ENCODE assay signal across 23 mouse cellular contexts in genomic region chr6:91304172-91304571, GRCm38 (mm10).
"Had no signal": no experiment of that assay in that cellular context is flagged by ENCODE, and none has a peak within 500 bp of the region (broad histone marks: within the 10 kb centered on the region; RNA-seq: fewer than 3 reads in every experiment).

No protein-coding gene starts in this region.

- H3K27me3 ChIP-seq: intestine, embryonic 15.5 days had no signal

- H3K4me3 ChIP-seq: gastrocnemius, adult 2 months; heart, embryonic 13.5 days; heart, embryonic 15.5 days; intestine, embryonic 15.5 days; layer of hippocampus, adult 2 months; left cerebral cortex, adult 2 months; limb, embryonic 10.5 days; limb, embryonic 12.5 days; liver, embryonic 13.5 days had no signal

- H3K9ac ChIP-seq: heart, embryonic 13.5 days; heart, embryonic 15.5 days; hindbrain, embryonic 14.5 days; intestine, embryonic 15.5 days; limb, embryonic 12.5 days; liver, embryonic 13.5 days had no signal

- H3K4me2 ChIP-seq: heart, embryonic 13.5 days; heart, embryonic 15.5 days; hindbrain, embryonic 14.5 days; intestine, embryonic 15.5 days; limb, embryonic 12.5 days; liver, embryonic 11.5 days; liver, embryonic 13.5 days had no signal

- H3K36me3 ChIP-seq: heart, embryonic 13.5 days; heart, embryonic 15.5 days; intestine, embryonic 15.5 days; limb, embryonic 10.5 days; limb, embryonic 12.5 days; liver, embryonic 13.5 days had no signal

- H3K4me1 ChIP-seq: intestine, embryonic 15.5 days; liver, embryonic 13.5 days had no signal

- H3K27ac ChIP-seq: gastrocnemius, adult 2 months; heart, embryonic 13.5 days; heart, embryonic 15.5 days; hindbrain, embryonic 14.5 days; intestine, embryonic 15.5 days; layer of hippocampus, adult 2 months; left cerebral cortex, adult 2 months; limb, embryonic 10.5 days; limb, embryonic 12.5 days; liver, embryonic 13.5 days had no signal

- DNase-seq: gastrocnemius, adult 2 months; gastrocnemius, postnatal 10 days; gastrocnemius, postnatal 25 days; heart, adult 18-20 months; heart, postnatal 4 days; kidney, adult 18-20 months; kidney, adult 8-10 months; kidney, postnatal 10 days; kidney, postnatal 4 days; liver; liver, embryonic 13.5 days had no signal

- H3K9me3 ChIP-seq: heart, embryonic 13.5 days; heart, embryonic 15.5 days; intestine, embryonic 15.5 days; limb, embryonic 10.5 days; limb, embryonic 12.5 days; liver, embryonic 13.5 days had no signal

- ATAC-seq: hindbrain, embryonic 16.5 days; inflammation-experienced regulatory T-cells, adult 6 months; intestine, embryonic 15.5 days; intestine, postnatal 0 days had no signal
